ENCODE assay signal across 7 mouse cellular contexts in genomic region chr2:3668682-3669081, GRCm38 (mm10).
DNase-seq lines count a peak whose midpoint lies in the region; ATAC-seq lines count a peak whose summit lies in the region.

No protein-coding gene starts in this region.

- no peak overlapping the region for H3K4me3 ChIP-seq in liver, embryonic 12.5 days
- no peak overlapping the region for H3K4me3 ChIP-seq in macrophage (ENCODE audit: inconsistent target)

- H3K27ac ChIP-seq in liver, embryonic 12.5 days, result no peak overlapping the region
- peak overlapping the region; percentile 54 for H3K27ac ChIP-seq in macrophage

- ATAC-seq in liver, embryonic 12.5 days, result no peak

- 44% methylated on average over 3 of the region's 3 CpGs for WGBS in liver, embryonic 12.5 days (ENCODE audit: insufficient replicate concordance)
- 20% methylated on average over 3 of the region's 3 CpGs for WGBS in macrophage (ENCODE audit: missing documents)

- 0 out of 2 replicates have a peak, but pooled peaks cover 6% of the 10 kb centered on the region for H3K4me1 ChIP-seq in liver, embryonic 12.5 days

- H3K4me2 ChIP-seq in liver, embryonic 12.5 days, result no peak overlapping the region

- no peaks in the 10 kb centered on the region for H3K79me2 ChIP-seq in macrophage (ENCODE audit: inconsistent target)

- peak; percentile 57 for DNase-seq in liver
- peak; percentile 30 to 41 for DNase-seq in frontal cortex, postnatal 36 days (ENCODE audit: low spot score in 2 of 2)
- DNase-seq in layer of hippocampus, adult 9-11 months, result peak; percentile 88
- peak; percentile 33 for DNase-seq in thymus, postnatal 4 days
- no peak for DNase-seq in ovary, postnatal 14 days (ENCODE audit: low spot score)

- H3K9me3 ChIP-seq in liver, embryonic 12.5 days (replicated peaks), result no peaks in the 10 kb centered on the region

- no peak overlapping the region for H3K9ac ChIP-seq in liver, embryonic 12.5 days

- H3K27me3 ChIP-seq in liver, embryonic 12.5 days (replicated peaks), result no peaks in the 10 kb centered on the region

- no peaks in the 10 kb centered on the region for H3K36me3 ChIP-seq in liver, embryonic 12.5 days
- H3K36me3 ChIP-seq in macrophage (ENCODE audit: inconsistent target), result no peaks in the 10 kb centered on the region
